Mouse (Mus musculus) CD4-positive helper T cell, adult 2 months (primary cell): ENCODE data around the gene Tnni1.

ENCODE experiments used
- DNase-seq: peaks from one replicate; pipeline ENCODE4 v3.0.0-alpha.2; 2012; ENCODE audit warnings: low read depth, missing footprints, low spot score

Gene Tnni1

DNA sequence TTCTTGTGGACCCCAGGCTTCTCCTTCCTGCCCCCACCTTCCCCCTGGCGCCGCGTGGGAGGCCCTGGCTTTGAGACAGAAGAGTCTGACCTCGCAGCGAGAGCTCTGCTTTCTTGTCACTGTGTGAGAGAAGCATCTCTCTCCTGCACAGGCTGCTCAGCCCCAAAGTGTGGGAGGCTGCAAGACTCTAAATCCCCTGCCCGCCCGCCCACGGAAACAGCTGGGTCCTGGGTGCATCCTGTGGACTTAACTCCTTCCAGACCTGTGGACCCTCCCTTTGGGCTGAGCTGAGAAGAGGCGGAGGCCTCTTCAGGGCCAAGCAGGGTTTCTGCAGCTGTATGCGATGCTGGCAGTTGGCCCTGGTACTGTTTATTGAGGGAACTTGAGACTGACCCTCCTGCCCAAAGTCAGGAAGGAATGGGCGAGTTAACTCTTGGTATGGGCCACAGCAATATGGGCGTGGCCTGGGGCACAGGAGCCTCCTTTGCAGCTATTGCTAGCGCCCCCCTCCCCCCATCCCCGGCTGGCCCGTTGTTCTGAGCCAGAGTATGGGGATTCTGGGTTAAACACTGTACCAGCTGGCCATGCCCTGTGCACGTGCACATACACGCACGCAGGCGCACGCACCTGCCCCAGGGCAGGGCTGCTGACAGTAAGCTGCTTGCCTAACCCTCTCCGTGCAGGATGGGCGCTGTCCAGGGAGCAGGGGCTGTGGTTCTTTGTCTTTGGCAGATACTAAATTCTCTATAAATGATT lies at the start of gene Tnni1:
TSS of gene Tnni1 (plus strand) at position 655 of the 756 bp plus-strand sequence.
- no peak for DNase-seq

DNA sequence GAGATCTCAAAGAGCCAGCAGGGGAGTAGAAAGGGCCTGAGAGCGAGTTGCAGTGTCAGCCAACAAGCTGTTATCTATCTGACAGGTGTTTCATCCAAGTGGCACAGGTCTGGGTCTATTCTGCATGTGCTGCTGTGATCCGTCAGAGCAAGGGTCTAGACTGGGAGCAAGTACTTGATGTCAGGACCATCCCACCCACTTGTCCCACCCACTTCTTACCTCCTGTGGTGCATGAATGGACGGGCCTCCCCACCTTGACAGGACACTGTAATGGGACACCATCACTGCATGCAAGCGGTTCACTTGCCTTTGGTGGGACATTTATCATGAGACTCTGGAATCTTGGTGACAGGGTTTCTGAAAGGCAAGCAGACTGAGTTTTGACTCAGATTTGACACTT lies 49.4 kb upstream of the Tnni1 start:
- DNase-seq = peak; percentile 36

DNA sequence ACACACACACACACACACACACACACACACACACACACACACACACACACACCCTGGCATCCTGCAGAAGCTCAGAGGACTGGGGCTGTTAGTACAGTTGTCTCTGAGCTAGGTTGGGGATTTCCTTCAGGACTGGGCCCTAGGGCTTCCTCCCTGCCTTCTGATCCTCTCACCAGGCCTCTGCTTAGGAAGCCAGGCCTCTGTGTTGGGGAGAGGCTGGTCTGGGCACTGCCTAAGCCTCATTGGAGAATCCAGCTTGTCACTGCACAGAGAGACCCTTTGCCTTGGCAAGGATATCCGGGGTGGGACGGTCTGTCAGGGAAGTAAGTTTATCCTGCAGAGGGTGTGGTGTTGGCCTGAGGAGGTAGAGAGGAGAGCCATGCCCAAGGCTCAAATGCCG lies 48.9 kb upstream of the Tnni1 start:
- DNase-seq = peak; percentile 47

DNA sequence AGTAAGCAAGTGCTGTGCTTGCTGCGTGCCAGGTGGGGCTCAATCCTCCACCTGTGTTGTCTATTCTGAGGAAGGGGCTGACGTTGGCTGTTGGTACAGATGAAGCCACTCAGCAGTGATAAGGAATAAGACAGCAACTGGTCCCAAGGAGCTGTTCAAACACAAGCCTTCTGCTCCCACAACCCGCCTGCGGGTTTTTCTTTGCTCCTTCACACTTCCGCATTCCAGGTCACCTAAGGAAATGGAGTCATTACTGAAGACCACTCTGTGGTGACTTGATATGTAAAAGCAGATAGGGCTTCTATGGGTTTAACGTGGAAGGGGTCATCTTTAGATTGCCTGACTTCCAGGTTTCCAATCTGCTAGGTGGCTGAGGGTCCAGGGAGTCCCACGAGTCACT lies 47.8 kb upstream of the Tnni1 start:
- no peak for DNase-seq

DNA sequence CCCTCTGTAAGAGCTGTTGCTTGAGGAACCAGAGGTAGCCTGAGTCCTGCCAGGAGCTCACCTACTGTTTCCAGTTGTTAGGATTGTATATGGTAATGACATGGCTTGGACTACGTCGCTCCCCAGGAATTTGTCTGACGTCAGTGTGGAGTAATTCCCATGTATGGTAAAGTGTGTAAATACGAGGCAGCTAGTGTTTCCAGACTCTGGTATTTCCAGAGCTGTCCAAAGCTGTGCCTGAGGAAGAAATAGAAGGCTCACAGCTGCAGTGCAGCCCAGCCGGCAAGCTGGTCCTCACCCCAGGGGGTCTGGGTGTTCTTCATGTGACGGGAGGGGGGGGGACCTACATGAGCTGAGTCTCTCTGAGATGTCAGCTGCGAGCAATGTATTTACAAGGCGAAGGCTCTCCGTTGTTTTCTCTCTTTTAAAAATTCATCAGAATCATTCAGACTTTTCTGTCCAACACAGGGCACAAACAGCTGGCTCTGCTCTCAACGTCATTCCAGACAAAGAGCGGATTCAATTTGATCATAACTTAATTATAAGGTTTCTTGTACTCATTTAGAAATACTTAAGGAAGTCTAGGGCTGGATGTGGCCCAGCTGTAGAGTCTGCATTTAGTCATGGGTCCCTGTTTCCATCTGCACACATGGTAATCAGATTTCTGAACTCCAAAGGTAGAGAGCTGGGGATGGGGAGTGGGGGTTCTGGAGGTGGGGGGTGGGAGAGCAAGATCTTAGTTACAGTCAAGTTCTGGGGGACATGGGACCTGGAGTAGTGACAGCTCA lies 47.1 kb upstream of the Tnni1 start:
- DNase-seq = no peak

DNA sequence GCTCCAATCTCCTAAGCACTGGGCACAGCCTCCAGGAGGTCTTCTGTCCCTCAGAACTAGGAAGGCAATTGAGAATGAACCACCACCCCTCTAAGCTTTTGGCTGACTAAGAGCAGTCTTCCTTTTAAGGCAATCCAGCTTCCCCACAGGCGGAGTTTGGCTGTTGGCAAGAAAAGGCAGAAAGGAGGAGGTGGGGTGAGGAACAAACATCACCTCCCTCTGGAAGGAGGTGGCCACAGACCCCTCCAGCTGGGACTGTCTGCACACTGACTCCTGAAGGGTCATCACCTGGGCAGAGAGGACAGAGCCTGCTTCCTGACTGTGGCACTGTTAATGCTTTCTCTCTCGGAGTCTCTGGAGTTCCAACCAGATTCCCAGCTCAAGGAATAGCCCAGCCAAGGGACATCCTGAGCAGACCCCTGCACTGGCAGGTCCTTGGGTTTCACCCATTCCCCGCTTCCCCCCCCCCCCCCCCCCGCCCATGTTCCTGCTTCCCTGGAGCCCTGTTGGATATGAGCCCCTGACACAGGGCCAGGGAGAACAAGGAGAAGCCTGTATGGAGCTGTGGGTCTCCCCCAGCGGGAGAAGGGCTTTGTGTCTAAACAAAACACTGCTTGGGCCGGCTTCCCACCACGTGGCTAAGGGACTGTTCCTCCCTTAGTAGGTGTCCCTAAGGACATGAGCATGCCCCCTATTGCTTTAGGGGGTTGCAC lies 44.9 kb upstream of the Tnni1 start:
- no peak for DNase-seq

DNA sequence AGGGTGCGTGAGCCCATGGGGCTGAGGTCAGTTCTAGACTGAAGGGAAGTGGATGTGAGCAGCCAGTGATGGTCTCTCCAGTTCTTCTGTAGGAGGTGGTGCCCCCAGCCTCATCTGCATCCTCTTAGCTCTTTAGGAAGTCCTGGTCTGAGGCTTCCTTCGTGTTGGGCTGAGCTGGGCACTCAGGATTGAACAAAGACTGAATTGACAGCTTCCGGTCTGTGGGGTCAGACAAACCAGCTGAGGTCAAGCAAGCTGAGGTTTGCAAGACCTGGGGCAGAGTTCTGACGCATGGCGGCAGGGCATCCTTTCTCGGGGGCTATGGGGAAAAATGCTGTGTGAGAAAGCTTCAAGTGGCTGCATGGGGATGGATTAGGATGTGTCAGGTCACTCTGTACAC lies 43.8 kb upstream of the Tnni1 start:
- no peak for DNase-seq

DNA sequence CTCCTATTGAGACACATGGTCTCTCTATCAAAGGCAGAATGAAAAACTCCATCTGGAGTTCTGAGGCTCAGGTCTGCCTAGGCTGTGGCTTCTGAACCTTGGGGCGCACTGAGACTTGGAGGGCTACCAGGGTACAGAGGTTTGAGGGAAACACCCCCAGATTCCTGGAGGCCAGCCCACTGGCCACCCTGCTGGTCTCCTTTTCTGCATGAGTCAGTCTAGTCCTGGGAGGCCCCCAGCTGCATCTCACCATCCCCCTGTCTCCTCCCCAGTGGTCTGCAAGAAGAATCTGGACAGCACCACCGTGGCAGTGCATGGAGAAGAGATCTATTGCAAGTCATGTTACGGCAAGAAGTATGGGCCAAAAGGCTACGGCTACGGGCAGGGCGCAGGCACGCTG lies 34.2 kb upstream of the Tnni1 start:
- DNase-seq = no peak

DNA sequence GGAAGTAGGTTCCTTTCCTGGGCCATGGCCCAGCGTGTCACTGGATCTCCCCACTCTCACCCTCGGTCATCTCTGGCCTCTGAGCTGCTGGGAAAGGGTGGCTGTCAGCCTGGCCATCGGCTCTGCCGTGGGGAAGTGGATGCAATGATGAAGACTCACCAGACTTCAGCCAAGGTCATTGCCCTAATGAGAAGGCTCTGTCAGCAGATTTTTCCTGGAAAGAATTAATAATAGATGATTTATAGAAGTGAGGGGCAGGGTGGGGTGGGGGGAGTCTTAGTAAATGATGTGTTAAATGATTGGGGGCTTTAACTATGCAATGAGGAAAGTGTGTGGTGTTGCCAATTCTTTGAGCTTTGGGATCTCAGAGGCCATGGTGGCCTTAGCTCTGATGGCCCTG lies 33.0 kb upstream of the Tnni1 start:
- no peak for DNase-seq

DNA sequence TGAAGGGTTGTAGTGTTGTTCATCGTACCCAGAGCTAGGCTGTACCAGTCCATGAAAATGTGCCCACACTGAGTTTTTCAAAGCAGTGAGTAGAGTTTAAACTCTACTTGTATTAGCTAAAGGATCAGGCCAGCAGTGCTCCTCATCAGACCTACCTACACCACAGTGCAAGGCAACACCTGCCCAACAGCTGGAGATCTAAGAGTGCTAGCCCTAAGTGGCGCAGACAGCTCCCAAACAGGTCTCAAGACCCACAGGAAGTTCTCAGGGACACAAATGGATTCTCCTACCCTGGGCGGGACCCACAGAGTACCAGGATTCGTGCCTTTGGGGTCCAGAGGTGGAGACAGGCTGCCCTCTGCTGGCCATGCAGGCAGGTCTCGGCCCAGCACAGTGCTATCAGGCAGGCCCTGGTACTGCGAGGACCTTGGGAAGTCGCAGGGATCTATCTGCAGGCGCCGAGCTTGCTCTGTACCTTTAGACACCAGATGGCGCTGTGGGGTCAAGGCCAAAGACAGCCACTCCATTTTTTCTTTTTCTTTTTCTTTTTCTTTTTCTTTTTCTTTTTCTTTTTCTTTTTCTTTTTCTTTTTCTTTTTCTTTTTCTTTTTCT lies 26.4 kb upstream of the Tnni1 start:
- peak; percentile 90 for DNase-seq

DNA sequence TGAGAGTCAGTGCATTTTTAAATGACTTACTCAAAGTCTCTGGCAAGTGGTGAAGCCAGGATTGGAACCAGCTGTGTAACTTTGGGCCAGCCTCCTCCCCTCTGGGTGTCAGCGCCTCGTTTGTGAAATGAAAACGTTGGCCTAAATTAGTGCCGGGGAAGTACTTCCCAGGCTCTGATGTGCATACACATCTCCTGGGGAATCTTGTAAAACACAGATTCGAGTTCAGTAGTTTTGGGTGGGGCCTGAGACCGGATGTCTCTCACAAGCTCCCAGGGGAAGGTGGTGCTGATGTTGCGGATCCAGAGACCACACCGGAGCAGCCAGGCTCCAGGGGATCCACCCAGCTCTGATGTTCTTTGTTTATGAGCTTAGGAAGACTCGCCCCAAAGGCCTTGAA lies 23.9 kb upstream of the Tnni1 start:
- no peak for DNase-seq

DNA sequence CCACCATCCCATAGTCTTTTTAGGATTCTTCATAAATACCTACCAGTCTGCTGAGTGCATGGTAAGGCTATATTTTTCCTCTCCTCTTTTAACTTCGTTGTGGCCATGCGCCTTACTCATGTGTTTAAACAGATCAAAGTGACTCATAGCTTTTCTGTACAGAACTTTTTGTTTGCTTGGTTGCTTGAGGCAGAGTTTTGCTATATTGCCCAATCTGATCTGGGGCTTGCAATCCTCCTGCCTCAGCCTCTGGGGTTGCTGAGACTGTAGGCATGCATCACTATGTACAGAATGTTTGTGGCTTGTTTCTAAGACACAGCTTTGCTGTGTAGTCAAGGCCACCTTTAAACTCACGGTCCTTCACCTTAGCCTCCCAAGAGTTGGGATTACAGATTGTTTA lies 23.3 kb upstream of the Tnni1 start:
- DNase-seq = no peak

DNA sequence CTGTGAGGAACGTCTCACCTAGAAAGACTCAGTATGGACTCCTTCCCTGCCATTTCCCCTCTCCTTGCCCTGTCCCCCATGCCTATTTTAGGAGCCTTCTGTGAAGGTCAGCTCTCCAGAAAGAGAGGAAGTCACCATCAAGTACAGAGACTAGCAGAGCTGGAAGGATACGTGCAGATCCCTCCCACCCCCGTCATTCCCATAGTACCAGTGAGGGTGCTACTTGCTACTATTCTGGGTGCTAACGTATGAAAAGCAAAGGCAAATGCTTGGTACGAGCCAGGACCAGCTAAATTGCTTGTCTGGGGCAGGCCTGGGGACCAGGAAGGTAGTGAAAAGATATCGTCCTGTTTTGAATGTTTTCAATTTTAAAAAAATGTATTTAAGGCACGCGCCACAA lies 21.9 kb upstream of the Tnni1 start:
- DNase-seq = no peak

DNA sequence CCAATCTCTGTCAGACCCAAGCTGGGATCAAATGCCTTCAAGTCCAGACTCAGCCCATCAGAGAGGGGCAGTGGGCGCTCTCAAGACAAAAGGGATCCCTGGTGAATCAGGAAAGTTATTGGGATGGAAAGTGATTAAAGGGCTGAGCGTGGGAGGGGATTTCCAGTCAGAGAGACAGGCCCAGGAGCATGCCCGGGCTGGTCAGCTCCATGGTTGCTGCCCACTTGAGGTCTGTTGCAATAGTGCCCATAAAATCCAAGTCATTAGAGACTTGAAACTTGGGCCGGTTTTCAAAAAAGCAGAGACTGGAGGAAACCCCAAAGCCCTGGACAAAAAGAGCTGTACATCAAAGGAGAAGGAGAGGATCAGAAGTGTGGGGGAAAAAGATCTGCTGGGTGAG lies 19.5 kb upstream of the Tnni1 start:
- DNase-seq = no peak

DNA sequence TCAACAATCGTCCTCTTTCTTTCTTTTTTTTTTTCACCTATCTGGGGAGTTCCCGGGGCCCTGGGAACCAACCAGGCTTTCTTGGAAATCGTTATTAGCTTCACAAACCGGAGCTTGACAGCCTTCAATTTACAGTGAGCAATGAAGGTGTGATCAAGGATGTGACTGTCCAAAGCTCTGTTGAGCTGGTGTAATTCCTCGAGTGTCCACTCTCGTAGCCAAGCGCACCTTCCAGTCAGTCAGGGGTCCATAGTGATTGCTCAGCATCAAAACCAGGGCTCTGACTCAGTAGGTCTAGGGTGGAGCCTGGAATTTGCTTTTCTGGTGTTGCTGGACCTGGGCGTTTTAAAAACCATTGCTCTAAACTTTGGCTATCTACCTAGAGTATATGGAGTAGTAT lies 19.0 kb upstream of the Tnni1 start:
- no peak for DNase-seq

DNA sequence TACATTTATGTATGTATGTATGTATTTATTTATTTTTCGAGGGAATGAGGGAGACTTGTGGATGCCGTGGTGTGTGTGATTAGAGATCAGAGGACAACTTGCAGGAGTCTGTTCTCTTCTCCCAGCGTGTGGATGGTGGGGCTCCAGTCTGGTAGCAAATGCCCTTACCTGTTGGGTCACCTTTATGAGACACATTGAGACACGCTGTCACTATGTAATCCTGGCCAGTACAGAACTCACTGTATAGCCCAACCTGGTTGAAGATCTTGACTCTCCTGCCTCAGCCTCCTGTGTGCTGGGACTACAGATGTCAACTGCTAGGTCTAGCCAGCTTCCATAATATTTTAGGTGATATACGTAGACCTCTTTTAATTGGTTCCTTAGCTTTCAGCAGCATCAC lies 17.5 kb upstream of the Tnni1 start:
- DNase-seq = no peak

DNA sequence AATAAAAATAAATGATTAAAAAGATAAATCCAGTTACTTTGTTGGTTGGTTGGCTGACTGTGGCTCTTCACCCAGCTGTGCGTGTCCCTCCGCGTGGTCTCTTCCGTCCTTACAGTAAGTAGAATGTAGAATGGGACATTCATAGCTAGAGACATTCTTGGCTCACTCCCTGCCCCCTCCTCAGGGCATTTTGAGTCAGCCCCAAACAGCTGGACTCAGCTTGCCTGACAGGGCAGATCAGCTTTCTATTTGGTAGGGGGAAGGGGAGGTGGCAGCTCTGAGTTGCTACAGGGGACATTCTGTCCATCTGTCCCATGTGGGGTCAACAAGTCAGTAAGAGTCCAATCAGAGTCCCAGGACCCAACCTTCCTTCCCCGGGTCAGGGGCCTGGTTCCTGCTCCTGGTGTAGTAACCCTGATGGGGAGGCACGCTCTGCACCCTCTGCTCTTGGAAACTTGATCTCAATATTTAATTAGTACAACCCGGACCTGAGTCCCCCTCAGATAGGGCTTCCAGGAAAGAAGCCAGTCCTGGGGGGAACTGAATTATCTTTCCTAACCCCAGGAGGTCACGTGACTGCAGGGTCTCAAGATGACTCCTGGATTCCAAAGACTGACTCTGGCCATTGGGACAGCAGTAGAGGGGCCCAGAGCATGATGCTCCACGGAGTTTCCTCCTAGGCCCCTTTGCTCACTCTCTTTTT lies 15.6 kb upstream of the Tnni1 start:
- no peak for DNase-seq

DNA sequence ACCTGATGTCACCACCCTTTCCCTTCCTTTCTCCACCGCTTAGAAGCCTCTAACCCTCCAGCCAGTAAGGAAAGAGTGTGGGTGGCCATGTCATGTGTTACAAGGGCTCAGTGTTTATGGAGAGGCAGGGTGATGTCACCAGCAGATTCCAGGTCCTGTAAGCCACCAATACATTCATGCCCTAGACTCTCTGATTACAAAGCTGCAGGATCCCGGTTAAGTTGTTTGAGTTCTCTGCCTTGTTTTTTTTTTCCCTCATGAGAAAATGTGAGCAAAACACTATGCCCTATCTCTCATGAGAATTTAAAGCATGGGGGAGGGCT lies 15.1 kb upstream of the Tnni1 start:
- DNase-seq = no peak

DNA sequence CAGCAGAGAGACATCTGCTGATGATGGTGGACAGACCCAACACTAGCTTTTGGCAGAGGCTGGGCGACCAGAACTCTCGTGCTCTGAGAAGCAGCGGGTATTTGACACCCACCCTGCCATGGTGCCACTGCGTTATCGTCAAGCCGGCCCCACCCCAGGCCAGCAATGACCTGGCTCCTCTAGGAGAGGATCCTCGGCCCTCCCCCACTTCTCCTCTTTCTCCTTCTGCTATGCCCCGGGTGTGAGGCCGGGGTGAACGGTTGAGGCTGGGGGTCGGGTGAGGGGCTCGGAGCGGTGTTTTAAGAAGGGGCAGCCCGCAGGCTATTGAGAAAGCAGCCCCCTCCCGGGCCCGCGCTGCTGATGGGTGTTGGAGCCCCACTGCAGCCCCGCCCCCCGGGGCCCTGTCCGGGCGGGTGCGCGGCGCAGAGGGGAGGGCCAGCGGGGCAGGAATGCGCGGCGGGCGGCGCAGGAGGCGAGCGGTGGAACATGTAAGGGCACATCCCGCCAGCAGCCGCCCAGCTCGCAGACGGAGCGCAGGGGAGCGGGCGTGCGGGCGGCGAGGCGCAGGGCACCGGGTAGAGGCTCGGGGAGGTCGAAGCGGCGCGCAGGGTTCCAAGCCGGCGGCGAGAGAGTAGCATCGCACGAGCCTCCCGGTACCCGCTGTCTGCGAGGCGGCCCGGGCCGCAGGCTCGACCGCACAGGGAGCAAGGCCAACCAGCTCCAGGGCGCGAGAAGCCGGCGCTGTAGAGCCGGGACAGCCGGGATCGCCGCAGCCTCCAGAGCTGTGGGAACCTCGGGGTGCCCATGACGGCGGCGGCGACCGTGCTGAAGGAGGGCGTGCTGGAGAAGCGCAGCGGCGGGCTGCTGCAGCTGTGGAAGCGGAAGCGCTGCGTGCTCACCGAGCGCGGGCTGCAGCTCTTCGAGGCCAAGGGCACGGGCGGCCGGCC lies 13.3 kb upstream of the Tnni1 start, which contains the start of gene Phlda3:
TSS of gene Phlda3 (plus strand) at position 475 of the 947 bp plus-strand sequence.
- peak; percentile 55 for DNase-seq

DNA sequence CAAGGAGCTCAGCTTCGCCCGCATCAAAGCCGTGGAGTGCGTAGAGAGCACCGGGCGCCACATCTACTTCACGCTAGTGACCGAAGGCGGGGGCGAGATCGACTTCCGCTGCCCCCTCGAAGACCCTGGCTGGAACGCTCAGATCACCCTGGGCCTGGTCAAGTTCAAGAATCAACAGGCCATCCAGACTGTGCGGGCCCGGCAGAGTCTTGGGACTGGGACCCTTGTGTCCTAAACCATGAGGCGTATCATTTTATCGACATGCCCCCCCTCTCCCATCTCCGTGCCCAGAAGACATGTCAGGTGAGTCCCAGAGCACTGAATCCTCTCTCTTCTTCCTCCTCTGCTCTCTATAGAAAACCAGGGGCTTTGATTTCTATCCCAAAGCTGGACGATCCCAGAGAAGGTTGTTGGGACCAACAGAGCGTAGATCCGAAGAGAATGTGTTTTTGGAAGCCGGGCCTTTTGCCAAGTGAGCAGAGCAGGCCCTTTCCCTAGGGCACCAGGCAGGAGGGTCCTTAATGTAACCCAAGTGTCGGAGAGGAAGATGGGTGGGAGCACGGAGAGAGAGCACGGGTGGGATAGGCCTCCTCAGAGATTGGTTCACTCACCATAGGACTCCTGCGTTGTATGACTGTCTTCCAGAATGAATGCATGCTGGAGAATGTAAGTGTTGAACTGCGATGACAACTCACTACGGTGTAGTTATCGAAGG lies 12.5 kb upstream of the Tnni1 start:
- DNase-seq = no peak
